Mouse (Mus musculus) kidney, adult 2 months (tissue): Measurements from ENCODE around the gene Cxcr5.

ENCODE experiments used
- CTCF ChIP-seq: fragments of 200-500 bp; conservative IDR thresholded peaks from 2 replicates; pipeline ENCODE4 v1.5.1; 2011; ENCODE audit warnings: low read depth, mild to moderate bottlenecking, control low read depth, low read length, moderate library complexity, mixed read lengths; ENCODE audit not compliant: insufficient read depth, insufficient read length
- POLR2A ChIP-seq: fragments of 200-500 bp; IDR thresholded peaks from one replicate; pipeline ENCODE4 v1.6.1; 2011; ENCODE audit warnings: low read depth, low read length, control low read depth

DNA sequence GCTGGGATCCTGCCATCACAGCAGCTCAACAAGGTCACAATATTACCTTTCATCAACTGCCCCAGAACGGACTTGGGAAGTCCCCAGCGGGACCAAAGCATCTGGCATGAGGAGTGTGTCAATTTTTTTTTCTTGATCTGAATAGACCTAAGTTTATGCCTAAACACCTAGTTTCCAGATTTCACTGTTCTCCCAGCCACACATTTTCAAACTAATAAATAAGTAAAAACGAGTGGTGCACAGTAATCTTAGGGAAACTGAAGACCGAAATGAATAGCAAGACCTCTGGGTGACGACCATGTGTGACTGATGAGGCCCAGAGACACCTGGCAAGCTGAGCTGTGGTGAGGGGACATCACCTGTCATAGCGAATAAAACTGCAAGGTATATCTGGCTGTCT lies 39.1 kb upstream of the Cxcr5 start:
- TF ChIP-seq CTCF (no peak), POLR2A (no peak)
